Mouse (Mus musculus): Measurements from ENCODE around the gene Oas1h.

- TF ChIP-seq CTCF (IDR thresholded peaks at IDR 0.05; ENCODE audit: low read depth) (no peak), EP300 (IDR thresholded peaks at IDR 0.05; ENCODE audit: low read depth) (no peak)
These were observed 16.5 kb upstream of the Oas1h start for GRCm38 (mm10) chr5:120844713-120845112.

Data from liver, postnatal 0 days (tissue).